Mouse (Mus musculus) hindbrain, embryonic 14.5 days (tissue): ENCODE results near the gene Gm5142. TPM values are rescaled to one million over a fixed set of nuclear protein-coding genes. Genes with fewer than 3 reads are reported as not detected.

Source experiments
- ATAC-seq: fragments of 200-750 bp; cut with Nextera tagmentation; 2 replicates; pipeline ENCODE4 v1.8.0; 2017; ENCODE audit warnings: moderate number of reproducible peaks, mild to moderate bottlenecking, moderate TSS enrichment, moderate library complexity; ENCODE audit not compliant: low FRiP score
- DNase-seq: peaks from one replicate; pipeline ENCODE4 v3.0.0-alpha.2; 2015; ENCODE audit warnings: low spot score
- H3K27ac ChIP-seq: fragments of 300-500 bp; sonication (generic); 2 replicates; pipeline ENCODE4 v1.5.1; 2014; ENCODE audit warnings: mild to moderate bottlenecking, moderate library complexity
- H3K27me3 ChIP-seq: fragments of 300-500 bp; sonication (generic); 2 replicates; pipeline ENCODE4 v1.6.1; 2014; ENCODE audit warnings: mild to moderate bottlenecking, low read length, mixed read lengths; ENCODE audit not compliant: control insufficient read depth, insufficient read depth
- H3K36me3 ChIP-seq: fragments of 300-500 bp; sonication (generic); replicated peaks from 2 replicates; pipeline ENCODE4 v1.6.1; 2014; ENCODE audit not compliant: control insufficient read depth, insufficient read depth
- H3K4me1 ChIP-seq: fragments of 300-500 bp; sonication (generic); replicated peaks from 2 replicates; pipeline ENCODE4 v1.6.1; 2014; ENCODE audit warnings: antibody characterized with exemption, low read length, mixed read lengths; ENCODE audit not compliant: control insufficient read depth, insufficient read depth
- H3K4me2 ChIP-seq: fragments of 300-500 bp; sonication (generic); replicated peaks from 2 replicates; pipeline ENCODE4 v1.6.1; 2014; ENCODE audit warnings: mild to moderate bottlenecking, moderate library complexity
- H3K4me3 ChIP-seq: fragments of 300-500 bp; sonication (generic); replicated peaks from 2 replicates; pipeline ENCODE4 v1.5.1; 2014; ENCODE audit warnings: mild to moderate bottlenecking, low read length
- H3K9ac ChIP-seq: fragments of 300-500 bp; sonication (generic); 2 replicates; pipeline ENCODE4 v1.6.1; 2014
- H3K9me3 ChIP-seq: fragments of 300-500 bp; sonication (generic); 2 replicates; pipeline ENCODE4 v1.6.1; 2016; ENCODE audit warnings: low read length; ENCODE audit not compliant: control insufficient read depth
- WGBS: fragments of 180-500 bp; shearing (Covaris S2); extraction: QIAGEN DNeasy Blood & Tissue Kit; methylation state at CpG from one replicate; pipeline ENCODE4 v1.1.7; 2014; 5-methylcytosine and 5-hydroxymethylcytosine counted together
- polyA plus RNA-seq: library from polyadenylated mRNA; unstranded; fragments of >200 nt; fragmentation: Nextera tagmentation; extraction: Ambion mirVana; gene quantifications from 2 replicates; pipeline ENCODE4 v1.2.1, GENCODE M21; 2014

The Gm5142 gene
- polyA plus RNA-seq, 1 experiment from 2014 or later: not detected

- Histone ChIP-seq H3K27me3 (no peaks in the 10 kb centered on the region), H3K9me3 (no peaks in the 10 kb centered on the region), H3K36me3 (no peaks in the 10 kb centered on the region), H3K4me2 (no peak overlapping the region), H3K4me3 (no peak overlapping the region), H3K9ac (no peak overlapping the region), H3K4me1 (no peaks in the 10 kb centered on the region), H3K27ac (no peak overlapping the region)
- no peak for ATAC-seq
- DNase-seq: no peak
- WGBS: 94% methylated on average over 2 of the region's 2 CpGs
These were observed 7.6 kb upstream of the Gm5142 start for GRCm38 (mm10) chr14:59186121-59186520.

- no peak overlapping the region for H3K9ac ChIP-seq
- H3K9me3 ChIP-seq: no peaks in the 10 kb centered on the region
- DNase-seq (no peak), ATAC-seq (no peak)
- no peak overlapping the region for H3K27ac ChIP-seq
- H3K4me2 ChIP-seq: no peak overlapping the region
- H3K4me3 ChIP-seq: no peak overlapping the region
- no peaks in the 10 kb centered on the region for H3K36me3 ChIP-seq
- H3K4me1 ChIP-seq: no peaks in the 10 kb centered on the region
- no peaks in the 10 kb centered on the region for H3K27me3 ChIP-seq
These were observed 7.0 kb upstream of the Gm5142 start for GRCm38 (mm10) chr14:59185514-59185913.

- DNase-seq (no peak), ATAC-seq (no peak)
- no peak overlapping the region for H3K4me3 ChIP-seq
- H3K36me3 ChIP-seq: no peaks in the 10 kb centered on the region
- H3K9me3 ChIP-seq: no peaks in the 10 kb centered on the region
- H3K27me3 ChIP-seq: no peaks in the 10 kb centered on the region
- no peaks in the 10 kb centered on the region for H3K4me1 ChIP-seq
- no peak overlapping the region for H3K9ac ChIP-seq
- H3K27ac ChIP-seq: no peak overlapping the region
- 84% methylated on average over 2 of the region's 2 CpGs for WGBS
- H3K4me2 ChIP-seq: no peak overlapping the region
These were observed 4.2 kb upstream of the Gm5142 start for GRCm38 (mm10) chr14:59182732-59183131.

GRCm38 (mm10) chr14:59157016-59157698 is 21.4 kb downstream of the Gm5142 start:
- Histone ChIP-seq H3K27ac (no peak overlapping the region), H3K4me2 (no peak overlapping the region), H3K4me1 (no peaks in the 10 kb centered on the region), H3K36me3 (no peaks in the 10 kb centered on the region), H3K9me3 (no peaks in the 10 kb centered on the region), H3K4me3 (no peak overlapping the region), H3K27me3 (no peaks in the 10 kb centered on the region), H3K9ac (no peak overlapping the region)
- WGBS: 77% methylated on average over 3 of the region's 3 CpGs
- no peak for ATAC-seq
- no peak for DNase-seq

GRCm38 (mm10) chr14:59155589-59155988 is 23.0 kb downstream of the Gm5142 start:
- Histone ChIP-seq H3K4me2 (no peak overlapping the region), H3K27ac (no peak overlapping the region), H3K27me3 (no peaks in the 10 kb centered on the region), H3K9ac (no peak overlapping the region), H3K4me3 (no peak overlapping the region), H3K9me3 (no peaks in the 10 kb centered on the region), H3K4me1 (no peaks in the 10 kb centered on the region), H3K36me3 (no peaks in the 10 kb centered on the region)
- DNase-seq: peak; percentile 29
- no peak for ATAC-seq
- WGBS: 88% methylated on average over 2 of the region's 2 CpGs

GRCm38 (mm10) chr14:59142793-59143192 is 35.8 kb downstream of the Gm5142 start, which contains the start of gene 1700129C05Rik:
Gene 1700129C05Rik, minus strand, starts transcription at chr14:59142893.
- H3K36me3 ChIP-seq: no peaks in the 10 kb centered on the region
- ATAC-seq: no peak
- no peak within 1 kb of the TSS for H3K4me2 ChIP-seq
- H3K4me1 ChIP-seq: no peaks in the 10 kb centered on the region
- H3K27ac ChIP-seq: no peak within 1 kb of the TSS
- H3K27me3 ChIP-seq: no peaks in the 10 kb centered on the region
- no peaks in the 10 kb centered on the region for H3K9me3 ChIP-seq
- H3K9ac ChIP-seq: no peak within 1 kb of the TSS
- WGBS: 94% methylated on average over 4 of the region's 4 CpGs
- no peak within 1 kb of the TSS for H3K4me3 ChIP-seq
- DNase-seq: no peak

- Histone ChIP-seq H3K4me3 (no peak overlapping the region), H3K9ac (no peak overlapping the region), H3K4me2 (no peak overlapping the region), H3K36me3 (no peaks in the 10 kb centered on the region), H3K27me3 (no peaks in the 10 kb centered on the region), H3K4me1 (no peaks in the 10 kb centered on the region), H3K9me3 (no peaks in the 10 kb centered on the region), H3K27ac (no peak overlapping the region)
- ATAC-seq (no peak), DNase-seq (peak; percentile 75)
- WGBS: 4% methylated on average over 2 of the region's 2 CpGs
These were observed 64.3 kb downstream of the Gm5142 start for GRCm38 (mm10) chr14:59114281-59114680.

Other genes with a start within 250 kb of the Gm5142 start
- gene 1700129C05Rik, start 35.9 kb downstream of the Gm5142 start, polyA plus RNA-seq: not detected in 2 replicates
- 47.9 and 51.9 TPM in 2 replicates for gene Rcbtb1, start 22.5 kb upstream of the Gm5142 start, polyA plus RNA-seq
- not detected in 2 replicates for gene Gm6904, start 81.5 kb upstream of the Gm5142 start, polyA plus RNA-seq
- gene Phf11a, start 118.8 kb upstream of the Gm5142 start, polyA plus RNA-seq: 0.15 and 0.18 TPM in 2 replicates
- 0.21 TPM in 1 of 2 replicates, not detected in the other for gene Phf11b, start 162.6 kb upstream of the Gm5142 start, polyA plus RNA-seq
- 0.34 and 0.60 TPM in 2 replicates for gene Phf11d, start 186.7 kb upstream of the Gm5142 start, polyA plus RNA-seq
- 0.25 TPM in 2 replicates for gene Phf11c, start 216.6 kb upstream of the Gm5142 start, polyA plus RNA-seq